Mouse (Mus musculus): Measurements from ENCODE around the gene Gap43. TPM values are rescaled to one million over a fixed set of nuclear protein-coding genes. Genes with fewer than 3 reads are reported as not detected.
"Not testable (repeated sequence)": the region's sequence is repeated elsewhere in the genome, so short reads cannot be mapped to it uniquely, and the experiment has no call there.

Gap43 gene
- total RNA-seq, 2 experiments from 2014 or later: 26.0 to 29.6 TPM

DNA sequence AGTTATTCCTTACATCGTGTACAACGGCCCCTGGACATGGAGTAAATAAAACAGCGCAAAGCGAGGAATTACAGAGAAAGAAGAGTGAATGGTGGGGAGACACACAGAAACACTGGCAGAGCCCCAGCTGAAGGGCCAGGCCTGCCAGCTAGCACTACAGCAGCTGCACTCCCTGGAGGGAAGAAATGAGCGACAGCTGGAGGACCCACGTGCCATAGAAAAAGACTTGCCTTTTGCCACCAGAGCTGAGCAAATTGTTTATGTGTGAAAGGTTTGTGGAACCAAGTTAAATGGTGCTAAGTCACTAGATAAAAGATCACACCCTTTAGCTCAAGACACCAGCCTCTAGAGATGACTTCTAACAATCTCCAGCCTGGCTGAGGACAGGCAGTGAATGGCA lies 37.0 kb downstream of the Gap43 start:
- DNase-seq (ENCODE audit: low spot score in 2 of 2): peak in 1 of 2 experiments; percentile 65

DNA sequence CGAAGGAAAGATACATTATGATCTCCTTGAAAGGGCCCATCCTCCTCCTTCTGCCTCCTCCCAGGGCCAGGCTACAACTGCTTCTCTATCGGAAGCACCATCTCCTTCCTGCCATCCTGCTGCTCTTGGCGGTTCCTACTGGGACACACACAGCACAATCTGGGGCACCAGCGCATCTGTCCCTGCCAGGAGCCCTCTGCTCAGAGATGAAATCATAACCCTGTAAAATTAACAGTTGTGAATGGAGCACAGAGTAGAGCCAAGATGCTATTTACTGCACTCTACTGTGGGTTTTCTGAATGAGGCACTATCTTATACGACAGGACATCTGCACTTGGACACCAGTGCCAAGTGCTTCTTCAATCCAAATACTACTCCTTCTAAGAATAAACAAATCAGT lies 46.0 kb downstream of the Gap43 start:
- no peak for DNase-seq (ENCODE audit: low spot score in 2 of 2)

DNA sequence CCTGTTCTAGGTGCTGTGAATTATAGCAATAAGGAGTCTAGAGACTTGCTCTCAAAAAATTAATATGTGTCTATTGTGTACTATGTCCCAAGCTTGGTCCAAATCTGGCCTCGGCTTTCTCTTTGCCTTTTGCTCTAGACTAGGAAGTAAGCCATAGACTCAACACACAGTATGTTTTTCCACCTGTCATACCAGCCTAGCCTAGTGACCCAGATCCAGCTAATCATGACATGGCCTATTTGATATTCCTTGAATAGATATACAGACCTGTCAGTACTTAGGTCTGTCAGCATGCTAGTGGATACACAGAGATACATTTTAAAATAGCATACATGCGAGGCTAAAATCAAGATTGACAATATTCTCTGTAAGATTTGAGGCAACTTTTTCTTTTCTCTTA lies 46.4 kb downstream of the Gap43 start:
- no peak for DNase-seq (ENCODE audit: low spot score in 2 of 2)

DNA sequence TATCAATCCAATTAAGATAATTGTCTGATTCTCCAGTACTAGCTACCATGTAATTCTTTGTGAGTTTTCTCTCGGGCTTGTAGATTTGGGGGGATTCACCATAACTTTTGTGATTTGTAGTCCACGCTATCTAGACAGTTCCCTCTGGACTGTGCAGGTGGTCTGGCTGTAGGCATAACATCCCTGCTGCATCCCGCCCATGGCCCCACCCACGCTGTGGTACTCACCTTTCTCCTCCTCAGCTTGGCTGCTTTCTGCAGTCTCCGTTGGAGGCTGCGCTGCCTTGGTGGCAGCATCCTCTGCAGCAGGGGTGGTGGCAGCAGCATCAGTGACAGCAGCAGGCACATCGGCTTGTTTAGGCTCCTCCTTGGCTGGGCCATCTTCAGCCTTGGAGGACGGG lies 48.9 kb downstream of the Gap43 start:
- DNase-seq (ENCODE audit: low spot score in 2 of 2): no peak

DNA sequence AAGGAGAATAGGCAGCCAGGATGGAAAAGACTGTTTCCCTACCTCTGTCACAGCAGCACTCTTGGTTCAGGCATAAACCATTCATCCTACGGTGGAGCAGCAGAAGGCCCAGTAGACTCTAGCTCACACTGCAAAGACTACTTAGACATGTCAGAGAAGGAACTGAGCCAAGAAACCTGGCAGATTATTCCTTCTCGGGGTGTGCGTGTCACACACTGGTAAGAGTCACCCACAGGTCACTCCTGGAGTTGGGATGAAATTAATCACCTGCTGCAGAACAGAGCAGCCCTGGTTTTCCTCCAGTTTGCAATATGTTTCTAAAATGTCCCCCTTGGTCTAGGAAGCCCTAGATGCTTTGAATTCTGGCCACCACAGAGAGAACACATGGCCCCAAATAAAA lies 56.4 kb downstream of the Gap43 start:
- DNase-seq (ENCODE audit: low spot score in 2 of 2): no peak

DNA sequence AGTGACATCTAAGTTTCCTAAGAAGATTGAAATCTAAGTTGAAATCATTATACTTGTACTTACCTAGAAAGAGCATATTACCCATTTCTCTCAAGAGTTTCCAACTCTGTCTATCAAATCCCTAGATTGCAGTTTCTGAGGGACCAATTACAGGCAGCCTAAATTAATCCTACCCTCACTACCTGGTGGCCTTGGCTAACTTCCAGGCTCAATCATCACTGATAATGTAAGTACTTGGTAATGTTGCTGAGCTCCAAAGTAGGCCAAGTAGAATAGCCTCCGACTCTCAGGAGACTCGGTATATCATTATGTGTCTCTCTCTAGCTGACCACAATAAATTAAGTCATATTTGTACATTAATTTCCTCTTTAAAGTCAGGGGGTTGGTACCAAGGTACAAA lies 62.7 kb downstream of the Gap43 start:
- DNase-seq (ENCODE audit: low spot score in 2 of 2): no peak

DNA sequence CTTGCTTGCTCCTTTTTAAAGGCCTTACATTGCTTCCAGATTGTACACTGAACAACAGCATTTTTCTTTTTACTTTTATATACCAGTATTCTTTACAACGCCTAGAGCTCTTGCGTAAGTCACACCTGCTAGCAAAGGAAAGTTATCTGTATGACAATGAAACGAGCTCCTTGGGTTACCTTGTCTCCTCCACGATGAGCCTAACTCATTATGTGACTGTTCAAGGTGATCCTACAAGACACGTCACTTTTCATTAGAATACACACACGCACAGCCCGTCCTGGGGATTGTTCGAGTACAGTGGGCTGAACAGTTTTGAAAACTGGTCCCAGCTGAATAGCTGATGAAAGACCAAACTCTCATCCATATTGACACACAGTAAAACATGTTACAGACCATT lies 63.2 kb downstream of the Gap43 start:
- DNase-seq (ENCODE audit: low spot score in 2 of 2): no peak

DNA sequence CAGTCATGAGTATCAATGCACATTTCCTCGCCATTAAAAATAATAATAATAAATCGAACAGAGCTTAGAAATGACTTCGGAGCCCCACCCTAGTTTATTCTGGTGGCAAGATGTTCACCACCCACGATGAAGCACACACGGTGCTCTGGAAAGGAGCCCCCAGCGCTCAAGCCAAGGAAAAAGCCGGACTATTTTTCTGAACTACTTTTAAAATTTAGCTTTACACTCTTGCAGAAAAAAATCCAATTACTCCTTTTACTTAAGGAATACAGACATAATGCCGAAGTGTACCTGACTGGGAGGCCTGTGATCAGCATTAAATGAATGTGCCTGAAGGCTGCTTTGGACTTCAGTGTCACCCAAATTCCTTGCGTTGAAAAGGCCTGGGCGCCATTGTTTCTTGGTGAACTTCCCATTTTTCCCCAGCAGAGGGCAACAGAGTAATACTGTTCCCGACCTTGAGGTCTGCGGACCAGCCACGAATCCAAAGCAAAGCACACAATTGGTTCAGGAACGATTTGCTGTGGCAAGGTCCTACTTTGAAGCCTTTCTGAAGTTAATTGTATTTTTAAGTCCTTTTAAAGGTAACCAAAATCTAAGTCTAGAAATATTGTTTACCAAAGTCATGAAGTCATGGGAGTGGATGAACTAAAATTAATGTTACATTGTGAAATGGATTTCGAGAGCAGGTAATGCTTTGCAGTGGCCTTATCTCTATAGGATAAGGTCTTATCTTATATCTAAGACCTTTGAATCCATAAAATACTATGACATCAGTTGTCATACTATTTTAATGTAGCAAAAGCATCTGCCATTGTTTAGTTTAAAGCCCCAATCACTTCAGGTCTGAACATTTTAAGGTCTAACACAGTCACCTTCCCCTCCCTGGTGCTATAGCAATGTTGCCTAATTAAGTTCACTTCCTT lies 64.0 kb downstream of the Gap43 start:
- DNase-seq (ENCODE audit: low spot score in 2 of 2): peak; percentile 59 to 70

DNA sequence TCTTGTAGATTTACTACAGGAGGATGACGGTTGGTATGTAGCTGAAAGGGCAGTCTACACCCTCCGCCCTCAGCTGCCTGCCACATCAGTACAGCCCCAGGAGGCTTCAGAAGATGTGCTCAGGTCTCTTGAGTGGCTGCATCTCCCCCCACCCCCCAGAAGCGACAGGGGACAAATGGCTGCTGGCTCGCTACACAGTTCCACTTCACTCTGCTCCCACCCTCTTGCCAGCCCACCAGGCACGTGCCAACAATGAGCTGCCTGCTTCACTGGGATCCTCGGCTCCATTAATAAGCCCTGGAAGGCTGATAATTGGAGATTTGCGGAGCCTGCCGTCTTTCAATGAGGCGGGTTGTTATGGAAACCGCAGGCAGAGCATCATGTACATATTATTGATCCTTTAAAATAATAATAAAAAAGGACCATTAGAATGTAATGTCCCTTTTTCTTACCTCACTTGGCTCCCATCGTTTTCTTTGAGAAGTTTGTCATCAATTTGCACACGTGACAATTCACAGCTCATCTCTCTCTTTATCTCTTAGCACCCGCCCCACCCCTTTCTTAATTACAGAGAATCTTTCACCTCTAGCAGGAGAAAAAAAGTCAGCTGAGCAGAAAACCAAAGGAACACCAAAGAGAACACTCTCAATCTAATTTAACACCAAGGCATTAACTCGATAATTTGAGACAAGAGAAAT lies 64.8 kb downstream of the Gap43 start:
- no peak for DNase-seq (ENCODE audit: low spot score in 2 of 2)

DNA sequence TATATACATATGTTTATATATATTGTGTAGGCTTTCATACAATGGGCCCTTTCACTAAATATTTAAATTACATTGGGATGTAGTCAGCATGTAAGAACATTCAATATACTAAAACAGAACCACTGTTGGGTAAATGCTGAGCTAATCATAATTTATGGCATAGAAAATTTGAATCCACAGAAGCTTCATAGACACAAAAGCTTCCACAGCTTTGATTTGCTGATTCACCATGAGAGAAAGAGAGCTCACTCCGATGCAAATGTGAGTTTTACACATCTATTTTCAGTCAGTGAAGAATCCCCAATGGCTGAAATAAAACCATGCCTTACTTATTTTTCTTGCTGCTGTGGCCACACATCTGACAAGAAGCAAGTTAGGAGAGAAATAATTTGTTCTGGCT lies 69.2 kb downstream of the Gap43 start:
- no peak for DNase-seq (ENCODE audit: low spot score in 2 of 2)

DNA sequence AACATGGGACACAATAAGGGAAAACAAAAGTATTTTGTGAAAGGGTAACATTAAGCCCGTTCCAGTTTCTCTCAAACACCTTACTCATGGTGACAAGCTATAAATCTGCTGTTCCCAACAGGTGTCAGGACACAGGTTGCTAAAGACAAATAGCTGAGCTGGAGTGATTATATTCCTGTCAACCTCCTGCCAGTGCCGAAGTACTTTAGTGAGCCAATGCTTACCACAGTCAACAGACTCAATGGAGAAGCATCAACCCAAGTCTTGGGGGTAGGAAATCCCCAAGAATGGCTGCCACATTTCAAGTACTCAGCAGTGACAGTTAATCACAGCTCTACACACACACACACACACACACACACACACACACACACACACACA lies 70.9 kb downstream of the Gap43 start:
- DNase-seq (ENCODE audit: low spot score in 2 of 2): no peak

DNA sequence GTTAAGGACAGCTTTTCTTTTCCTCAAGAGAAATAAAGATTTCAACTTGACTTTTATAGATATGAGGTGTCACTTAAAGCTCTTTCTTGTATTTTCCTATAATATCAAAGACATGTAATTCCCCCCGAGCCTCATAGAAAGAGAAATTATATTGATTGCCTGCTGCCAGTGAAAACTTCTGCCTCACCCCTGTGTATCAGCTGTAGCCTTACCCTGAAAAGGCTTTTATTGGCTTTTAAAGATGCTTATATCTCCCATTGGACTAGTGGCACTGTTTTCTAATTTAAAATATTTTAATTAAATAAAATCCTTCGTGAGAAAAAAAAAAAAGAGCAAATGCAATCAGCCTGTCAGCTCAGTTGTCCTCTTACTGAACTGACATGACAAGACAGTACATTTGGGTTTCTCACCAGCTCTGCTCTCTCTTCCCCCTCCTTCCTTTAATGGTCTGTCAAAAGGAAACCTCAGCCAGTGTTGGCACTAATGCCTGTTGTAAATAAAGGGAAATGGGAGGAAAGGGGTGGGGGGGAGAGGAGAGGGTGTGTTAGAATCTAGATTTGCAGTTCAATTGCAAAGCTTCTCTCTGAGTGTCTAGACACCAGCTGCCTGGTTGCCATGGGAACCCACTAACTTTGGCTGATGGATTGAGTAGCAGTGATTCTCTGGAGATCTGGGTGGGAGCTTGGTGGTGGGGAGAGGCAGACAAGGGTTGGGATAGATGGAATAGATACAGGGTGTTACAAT lies 71.4 kb downstream of the Gap43 start:
- DNase-seq (ENCODE audit: low spot score in 2 of 2): peak in 1 of 2 experiments; percentile 43

DNA sequence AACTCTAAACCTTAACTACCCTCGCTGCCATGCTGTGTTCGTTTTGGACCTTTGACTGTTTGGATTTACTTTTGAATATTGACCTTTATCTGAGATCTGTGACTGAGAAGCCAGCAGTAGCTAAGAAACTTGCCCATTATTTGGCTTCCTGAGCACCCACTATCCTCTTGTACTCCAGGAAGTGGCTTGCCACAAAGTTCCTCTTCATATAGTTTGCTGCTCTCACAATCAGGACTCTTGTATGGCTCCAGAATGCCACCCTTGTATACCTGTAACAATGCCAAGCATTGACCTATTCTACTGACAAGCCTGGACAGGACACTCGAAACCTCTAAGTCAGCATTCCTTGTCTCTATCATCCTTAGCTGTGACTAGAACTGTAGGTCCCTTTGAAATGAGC lies 75.3 kb downstream of the Gap43 start:
- DNase-seq (ENCODE audit: low spot score in 2 of 2): no peak

DNA sequence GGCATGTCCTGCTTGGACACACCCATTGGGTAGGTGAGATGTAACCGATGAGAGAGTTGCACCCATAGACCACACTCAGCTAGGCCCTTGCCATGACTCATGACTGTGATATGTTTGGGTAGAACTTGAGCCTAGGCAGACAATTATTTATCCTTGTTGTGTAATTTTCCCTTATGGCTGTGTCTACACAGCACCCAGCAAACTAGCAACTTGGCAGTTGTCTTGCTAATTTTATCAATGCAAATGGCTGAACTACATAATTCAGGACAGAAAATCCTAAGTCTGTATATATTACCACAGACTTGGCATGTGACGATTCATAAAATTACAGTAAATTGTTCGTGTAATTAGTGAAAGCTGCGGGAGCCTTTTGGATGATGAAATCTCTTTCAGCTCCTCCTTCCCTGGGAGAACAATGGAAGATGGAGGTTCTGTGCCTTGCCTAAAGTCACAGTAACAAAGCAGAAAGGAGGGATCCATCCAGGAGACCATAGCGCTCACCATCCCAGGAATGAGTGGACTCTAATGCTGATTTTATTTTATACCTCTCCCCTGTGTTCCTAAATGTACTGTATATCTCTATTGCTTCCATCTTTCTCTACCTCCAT lies 77.4 kb downstream of the Gap43 start:
- DNase-seq (ENCODE audit: low spot score in 2 of 2): no peak

DNA sequence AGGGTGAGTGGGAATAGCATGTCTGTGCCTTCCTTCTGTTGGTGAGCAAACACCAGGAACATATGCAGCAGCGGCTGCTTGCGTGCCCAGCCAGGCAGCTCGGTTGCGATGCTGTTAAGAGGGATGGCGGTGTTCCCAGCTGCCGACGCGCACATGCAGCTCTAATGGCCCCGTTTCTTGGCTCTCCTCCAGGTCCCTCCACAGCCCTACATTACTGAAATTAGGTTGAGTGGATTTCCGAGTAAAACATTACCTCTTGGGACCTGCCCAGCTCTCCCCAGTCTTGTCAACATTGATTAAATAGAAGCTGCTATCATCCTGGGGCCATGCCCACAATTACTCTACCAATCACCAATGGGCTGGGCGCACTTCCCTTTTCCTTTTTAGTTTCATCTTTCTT lies 84.8 kb downstream of the Gap43 start:
- peak in 1 of 2 experiments; percentile 26 for DNase-seq (ENCODE audit: low spot score in 2 of 2)

DNA sequence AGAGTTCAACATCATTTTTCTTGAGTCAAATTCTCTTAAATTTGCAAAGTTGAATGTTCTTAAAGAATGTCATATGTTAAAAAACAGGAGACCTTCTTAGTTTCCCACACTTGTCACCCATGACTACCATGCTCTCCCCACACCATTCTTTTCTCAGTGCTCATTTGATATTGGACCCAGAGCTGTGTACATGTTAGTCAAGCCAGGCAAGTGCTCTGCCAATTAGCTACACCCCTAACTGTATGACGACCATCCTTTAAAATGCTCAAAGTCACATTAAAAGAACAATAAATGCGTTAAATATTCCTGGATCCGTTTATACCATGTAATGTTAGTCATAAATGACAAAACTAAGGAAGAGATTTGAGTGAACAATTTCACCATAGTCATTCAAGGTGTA lies 85.2 kb downstream of the Gap43 start:
- DNase-seq (ENCODE audit: low spot score in 2 of 2): no peak

DNA sequence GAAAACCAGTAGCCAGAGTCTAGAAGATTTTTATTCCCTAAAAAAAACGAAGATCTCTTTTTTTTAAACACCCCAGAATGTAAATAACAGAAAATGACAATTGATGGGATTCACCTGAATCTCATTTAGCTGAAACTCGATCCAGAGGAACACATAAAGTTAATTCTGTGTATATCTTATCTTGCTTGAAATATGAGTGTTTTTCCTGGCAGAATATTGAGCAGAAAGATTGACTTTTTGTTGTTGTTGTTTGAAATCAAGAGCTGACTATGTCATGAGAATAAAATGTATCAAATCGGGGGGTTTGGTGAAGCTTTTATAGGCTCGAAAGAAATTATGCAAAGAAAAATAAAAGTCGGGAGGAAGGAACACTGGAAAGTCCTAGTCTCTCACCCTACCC lies 88.2 kb downstream of the Gap43 start:
- no peak for DNase-seq (ENCODE audit: low spot score in 2 of 2)

DNA sequence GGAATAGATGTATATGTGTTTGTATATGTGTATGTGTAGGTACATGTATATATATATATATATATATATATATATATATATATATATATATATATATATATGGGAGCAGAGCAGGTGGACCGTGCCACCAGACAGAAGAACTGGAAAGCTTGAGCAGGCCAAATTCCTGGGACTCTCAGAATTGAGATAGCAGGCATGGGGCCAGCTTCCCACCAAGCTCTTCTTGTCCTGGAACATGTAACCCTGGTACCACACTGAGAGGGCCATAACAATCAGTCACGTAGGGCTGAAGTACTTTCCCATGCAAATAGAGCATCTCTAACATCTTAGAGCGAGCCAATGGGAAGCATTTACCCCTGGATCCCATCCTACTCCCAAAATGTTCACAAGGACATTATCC lies 96.3 kb downstream of the Gap43 start:
- DNase-seq (ENCODE audit: low spot score in 2 of 2): not testable (repeated sequence)

DNA sequence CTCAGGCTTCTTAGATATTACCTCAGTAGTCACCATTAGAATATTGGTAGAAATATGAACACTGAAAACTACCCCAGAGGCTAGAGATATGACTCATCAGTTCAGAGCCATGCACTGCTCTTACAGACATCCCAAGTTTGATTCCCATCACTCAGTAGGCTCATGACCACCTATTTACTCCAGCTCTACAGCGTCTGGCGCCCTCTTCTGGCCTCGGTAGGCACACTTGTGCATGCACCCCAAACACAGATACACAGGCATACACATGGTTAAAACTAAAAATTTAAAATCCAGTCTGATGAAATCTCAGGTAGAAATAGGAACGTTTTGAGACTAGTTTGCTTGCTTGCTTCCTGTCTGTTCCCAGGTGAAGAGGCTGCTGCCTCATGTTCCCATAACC lies 109.1 kb downstream of the Gap43 start:
- no peak for DNase-seq (ENCODE audit: low spot score in 2 of 2)
